Mouse (Mus musculus): ENCODE results near the gene Mllt3. TPM values are rescaled to one million over a fixed set of nuclear protein-coding genes. Genes with fewer than 3 reads are reported as not detected.
A peak's percentile ranks its signal among the peaks of the same experiment; 100 is the strongest.

The Mllt3 gene
- polyA plus RNA-seq, 1 experiment from 2014 or later, result 92.6 TPM

GRCm38 (mm10) chr4:87750856-87751514 lies 282.2 kb downstream of the Mllt3 start:
- peaks cover 6% of the 10 kb centered on the region; the same call in 1 of the 2 replicates for H3K27me3 ChIP-seq (replicated peaks)
- peak; percentile 90 for ATAC-seq
- H3K4me3 ChIP-seq, result no peak overlapping the region
- peaks cover 26% of the 10 kb centered on the region for H3K4me1 ChIP-seq
- no peaks in the 10 kb centered on the region for H3K36me3 ChIP-seq
- H3K9ac ChIP-seq, result no peak overlapping the region
- H3K27ac ChIP-seq, result peak overlapping the region; percentile 49
- H3K4me2 ChIP-seq, result peak overlapping the region; percentile 37
- WGBS (ENCODE audit: insufficient replicate concordance), result 59% methylated on average over 5 of the region's 5 CpGs
- no peaks in the 10 kb centered on the region for H3K9me3 ChIP-seq (replicated peaks)

- WGBS (ENCODE audit: insufficient replicate concordance), result 53% methylated on average over 4 of the region's 4 CpGs
- Histone ChIP-seq H3K4me1 (peaks cover 26% of the 10 kb centered on the region), H3K36me3 (no peaks in the 10 kb centered on the region), H3K27me3 (replicated peaks) (peaks cover 6% of the 10 kb centered on the region; the same call in 1 of the 2 replicates), H3K9me3 (replicated peaks) (no peaks in the 10 kb centered on the region), H3K27ac (no peak overlapping the region), H3K4me3 (no peak overlapping the region), H3K4me2 (no peak overlapping the region), H3K9ac (no peak overlapping the region)
- no peak for ATAC-seq
Observed at GRCm38 (mm10) chr4:87749532-87750234, 283.5 kb downstream of the Mllt3 start.

- H3K9me3 ChIP-seq (replicated peaks), result no peaks in the 10 kb centered on the region
- no peak overlapping the region for H3K4me3 ChIP-seq
- no peaks in the 10 kb centered on the region for H3K36me3 ChIP-seq
- 50% methylated on average over 3 of the region's 3 CpGs for WGBS (ENCODE audit: insufficient replicate concordance)
- H3K27me3 ChIP-seq (replicated peaks), result no peaks in the 10 kb centered on the region
- H3K4me1 ChIP-seq, result peaks cover 3% of the 10 kb centered on the region
- no peak overlapping the region for H3K27ac ChIP-seq
- no peak for ATAC-seq
- H3K9ac ChIP-seq, result no peak overlapping the region
- H3K4me2 ChIP-seq, result no peak overlapping the region
Observed at GRCm38 (mm10) chr4:87745016-87745645, 288.0 kb downstream of the Mllt3 start.

- Histone ChIP-seq H3K4me2 (no peak overlapping the region), H3K4me3 (no peak overlapping the region), H3K27ac (no peak overlapping the region), H3K36me3 (no peaks in the 10 kb centered on the region), H3K9ac (no peak overlapping the region), H3K4me1 (no peaks in the 10 kb centered on the region), H3K27me3 (replicated peaks) (no peaks in the 10 kb centered on the region), H3K9me3 (replicated peaks) (no peaks in the 10 kb centered on the region)
- 49% methylated on average over 7 of the region's 7 CpGs for WGBS (ENCODE audit: insufficient replicate concordance)
- ATAC-seq, result no peak
Observed at GRCm38 (mm10) chr4:87739524-87740128, 293.5 kb downstream of the Mllt3 start.

GRCm38 (mm10) chr4:87739104-87739503 lies 294.1 kb downstream of the Mllt3 start:
- no peaks in the 10 kb centered on the region for H3K36me3 ChIP-seq
- H3K9me3 ChIP-seq (replicated peaks), result no peaks in the 10 kb centered on the region
- no peaks in the 10 kb centered on the region for H3K4me1 ChIP-seq
- H3K27ac ChIP-seq, result no peak overlapping the region
- H3K4me2 ChIP-seq, result no peak overlapping the region
- no peak overlapping the region for H3K9ac ChIP-seq
- WGBS (ENCODE audit: insufficient replicate concordance), result 62% methylated on average over 2 of the region's 2 CpGs
- no peak overlapping the region for H3K4me3 ChIP-seq
- ATAC-seq, result no peak
- H3K27me3 ChIP-seq (replicated peaks), result no peaks in the 10 kb centered on the region

- Histone ChIP-seq H3K9me3 (replicated peaks) (no peaks in the 10 kb centered on the region), H3K4me3 (no peak overlapping the region), H3K9ac (no peak overlapping the region), H3K36me3 (no peaks in the 10 kb centered on the region), H3K4me1 (no peaks in the 10 kb centered on the region), H3K4me2 (no peak overlapping the region), H3K27me3 (replicated peaks) (no peaks in the 10 kb centered on the region), H3K27ac (no peak overlapping the region)
- 72% methylated on average over 6 of the region's 6 CpGs for WGBS (ENCODE audit: insufficient replicate concordance)
- no peak for ATAC-seq
Observed at GRCm38 (mm10) chr4:87737201-87737806, 295.9 kb downstream of the Mllt3 start.

- H3K4me1 ChIP-seq, result no peaks in the 10 kb centered on the region
- no peak overlapping the region for H3K4me3 ChIP-seq
- 62% methylated on average over 3 of the region's 3 CpGs for WGBS (ENCODE audit: insufficient replicate concordance)
- no peaks in the 10 kb centered on the region for H3K36me3 ChIP-seq
- ATAC-seq, result no peak
- no peaks in the 10 kb centered on the region for H3K27me3 ChIP-seq (replicated peaks)
- H3K9ac ChIP-seq, result no peak overlapping the region
- H3K9me3 ChIP-seq (replicated peaks), result no peaks in the 10 kb centered on the region
- no peak overlapping the region for H3K4me2 ChIP-seq
- no peak overlapping the region for H3K27ac ChIP-seq
Observed at GRCm38 (mm10) chr4:87736779-87737178, 296.4 kb downstream of the Mllt3 start.

- no peak overlapping the region for H3K9ac ChIP-seq
- no peak overlapping the region for H3K4me2 ChIP-seq
- no peak overlapping the region for H3K27ac ChIP-seq
- no peaks in the 10 kb centered on the region for H3K36me3 ChIP-seq
- H3K27me3 ChIP-seq (replicated peaks), result no peaks in the 10 kb centered on the region
- no peak overlapping the region for H3K4me3 ChIP-seq
- 60% methylated on average over 5 of the region's 5 CpGs for WGBS (ENCODE audit: insufficient replicate concordance)
- H3K4me1 ChIP-seq, result no peaks in the 10 kb centered on the region
- H3K9me3 ChIP-seq (replicated peaks), result no peaks in the 10 kb centered on the region
- no peak for ATAC-seq
Observed at GRCm38 (mm10) chr4:87731118-87731672, 302.0 kb downstream of the Mllt3 start.

GRCm38 (mm10) chr4:87728581-87728980 lies 304.6 kb downstream of the Mllt3 start:
- no peaks in the 10 kb centered on the region for H3K4me1 ChIP-seq
- H3K36me3 ChIP-seq, result no peaks in the 10 kb centered on the region
- no peaks in the 10 kb centered on the region for H3K9me3 ChIP-seq (replicated peaks)
- no peak overlapping the region for H3K4me3 ChIP-seq
- H3K9ac ChIP-seq, result no peak overlapping the region
- no peak for ATAC-seq
- H3K4me2 ChIP-seq, result no peak overlapping the region
- H3K27ac ChIP-seq, result no peak overlapping the region
- WGBS (ENCODE audit: insufficient replicate concordance), result 50% methylated on average over 1 of the region's 1 CpGs
- no peaks in the 10 kb centered on the region for H3K27me3 ChIP-seq (replicated peaks)

- Histone ChIP-seq H3K36me3 (no peaks in the 10 kb centered on the region), H3K9ac (no peak overlapping the region), H3K4me2 (no peak overlapping the region), H3K27me3 (replicated peaks) (no peaks in the 10 kb centered on the region), H3K27ac (no peak overlapping the region), H3K9me3 (replicated peaks) (no peaks in the 10 kb centered on the region), H3K4me1 (no peaks in the 10 kb centered on the region), H3K4me3 (no peak overlapping the region)
- WGBS (ENCODE audit: insufficient replicate concordance), result 76% methylated on average over 6 of the region's 6 CpGs
- no peak for ATAC-seq
Observed at GRCm38 (mm10) chr4:87723448-87723847, 309.7 kb downstream of the Mllt3 start.
